Mouse (Mus musculus): ENCODE data around the gene Adat2.

DNA sequence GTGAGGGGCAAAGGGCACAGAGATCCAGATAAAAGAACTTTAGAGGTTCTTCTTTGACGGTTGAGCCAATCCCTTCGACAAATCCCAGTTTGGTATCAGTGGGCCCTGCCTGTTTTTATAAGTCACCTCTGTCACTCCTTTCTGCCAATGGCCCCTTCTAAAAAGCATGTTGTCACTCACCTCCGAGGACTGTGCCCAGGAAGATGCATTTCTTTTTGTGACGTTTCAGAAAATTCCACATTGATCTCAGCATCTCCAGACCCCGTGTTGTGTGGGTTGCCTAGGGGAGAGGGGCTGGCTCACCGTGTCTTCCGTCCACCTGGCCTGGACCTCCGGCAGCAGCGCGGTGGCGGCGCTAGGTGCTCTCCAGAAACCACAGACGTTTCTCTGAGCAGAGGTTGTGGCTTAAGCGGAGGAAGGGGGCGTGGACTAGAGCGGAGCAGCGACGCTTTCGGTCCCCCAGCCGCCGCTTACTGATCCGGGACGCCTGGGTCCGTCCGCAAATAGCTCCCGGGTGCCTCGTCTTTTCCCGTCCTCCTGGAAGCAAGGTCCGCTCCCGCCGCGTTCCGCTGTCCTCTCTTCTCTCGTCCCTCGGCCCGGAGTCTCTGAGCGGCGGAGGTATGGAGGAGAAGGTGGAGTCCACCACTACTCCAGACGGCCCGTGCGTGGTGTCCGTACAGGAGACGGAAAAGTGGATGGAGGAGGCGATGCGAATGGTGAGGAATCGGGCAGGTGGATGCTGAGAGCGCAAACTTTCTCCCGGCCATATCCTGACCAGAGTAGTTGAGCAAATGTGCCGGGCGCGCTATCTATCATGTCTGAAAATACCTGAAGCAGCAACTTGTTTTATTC, at the start of gene Adat2, which contains the start of gene Pex3:
- no peak for TF ChIP-seq CTCF (conservative IDR thresholded peaks at IDR 0.05; ENCODE audit: low read length)
- TF ChIP-seq POU5F1 (IDR thresholded peaks at IDR 0.05; ENCODE audit: borderline replicate concordance, low read length): no peak
